Mouse (Mus musculus) heart, embryonic 14.5 days (tissue): ENCODE data around the gene 1700080O16Rik. TPM values are rescaled to one million over a fixed set of nuclear protein-coding genes. Genes with fewer than 3 reads are reported as not detected.

Experiments
- ATAC-seq: fragments of 200-750 bp; cut with Nextera tagmentation; 2 replicates; pipeline ENCODE4 v1.8.0; 2017; ENCODE audit warnings: low read depth, moderate TSS enrichment; ENCODE audit not compliant: insufficient number of reproducible peaks, insufficient read depth, low FRiP score
- H3K27ac ChIP-seq, 2 experiments: fragments of 200-500 bp in 1 of 2; fragments of 300-500 bp in 1 of 2; sonication (generic) in 1 of 2; replicated peaks in 1 of 2; 2 replicates each; pipeline ENCODE4 v1.5.1; 2012 to 2014; ENCODE audit warnings: low read depth in 2 of 2, low read length in 2 of 2, control low read depth in 1 of 2, mild to moderate bottlenecking in 1 of 2, mixed read lengths in 1 of 2; ENCODE audit not compliant: control insufficient read depth in 1 of 2, insufficient read depth in 1 of 2
- H3K27me3 ChIP-seq: fragments of 300-500 bp; sonication (generic); 2 replicates; pipeline ENCODE4 v1.6.1; 2014; ENCODE audit warnings: mild to moderate bottlenecking, low read length, control low read depth; ENCODE audit not compliant: control insufficient read depth, insufficient read depth
- H3K36me3 ChIP-seq: fragments of 300-500 bp; sonication (generic); 2 replicates; pipeline ENCODE4 v1.6.1; 2014; ENCODE audit warnings: mild to moderate bottlenecking, control low read depth, low read length, mixed read lengths; ENCODE audit not compliant: control insufficient read depth, insufficient read depth
- H3K4me1 ChIP-seq, 2 experiments: fragments of 200-500 bp in 1 of 2; fragments of 300-500 bp in 1 of 2; sonication (generic) in 1 of 2; 2 replicates each; pipeline ENCODE4 v1.6.1; 2012 to 2014; ENCODE audit warnings: low read length in 2 of 2, control low read depth in 1 of 2, mixed read lengths in 1 of 2; ENCODE audit not compliant: control insufficient read depth in 2 of 2, insufficient read depth in 2 of 2
- H3K4me2 ChIP-seq: fragments of 300-500 bp; sonication (generic); 2 replicates; pipeline ENCODE4 v1.6.1; 2014; ENCODE audit warnings: mild to moderate bottlenecking, low read length
- H3K4me3 ChIP-seq, 2 experiments: fragments of 200-500 bp in 1 of 2; fragments of 300-500 bp in 1 of 2; sonication (generic) in 1 of 2; 2 replicates each; pipeline ENCODE4 v1.5.1; 2012 to 2014; ENCODE audit warnings: low read length in 2 of 2, mild to moderate bottlenecking in 2 of 2, control low read depth in 1 of 2, low read depth in 1 of 2, moderate library complexity in 1 of 2; ENCODE audit not compliant: control insufficient read depth in 1 of 2, insufficient read depth in 1 of 2
- H3K9ac ChIP-seq: fragments of 300-500 bp; sonication (generic); 2 replicates; pipeline ENCODE4 v1.6.1; 2014; ENCODE audit warnings: mild to moderate bottlenecking, low read length
- H3K9me3 ChIP-seq: fragments of 300-500 bp; sonication (generic); 2 replicates; pipeline ENCODE4 v1.6.1; 2016; ENCODE audit warnings: low read length, control low read depth; ENCODE audit not compliant: control insufficient read depth
- WGBS: fragments of 180-500 bp; shearing (Covaris S2); extraction: QIAGEN DNeasy Blood & Tissue Kit; methylation state at CpG from one replicate; pipeline ENCODE4 v1.1.7; 2014; 5-methylcytosine and 5-hydroxymethylcytosine counted together
- polyA plus RNA-seq: library from polyadenylated mRNA; unstranded; fragments of >200 nt; fragmentation: Nextera tagmentation; extraction: Ambion mirVana; gene quantifications from 2 replicates; pipeline ENCODE4 v1.2.1, GENCODE M21; 2014

The 1700080O16Rik gene
- not detected in 2 replicates for polyA plus RNA-seq

GRCm38 (mm10) chrX:51972672-51973071 lies at the start of gene 1700080O16Rik:
TSS of gene 1700080O16Rik (minus strand) at chrX:51972772.
- no peaks in the 10 kb centered on the region; a peak in 2 of 4 replicates for H3K4me1 ChIP-seq
- H3K36me3 ChIP-seq = no peaks in the 10 kb centered on the region
- no peaks in the 10 kb centered on the region for H3K9me3 ChIP-seq
- H3K4me3 ChIP-seq = no peak within 1 kb of the TSS
- no peak within 1 kb of the TSS for H3K9ac ChIP-seq
- ATAC-seq = no peak
- H3K27ac ChIP-seq = no peak within 1 kb of the TSS
- no peak within 1 kb of the TSS for H3K4me2 ChIP-seq
- WGBS = 90% methylated on average over 12 of the region's 12 CpGs
- no peaks in the 10 kb centered on the region; the same call in 1 of the 2 replicates for H3K27me3 ChIP-seq

DNA sequence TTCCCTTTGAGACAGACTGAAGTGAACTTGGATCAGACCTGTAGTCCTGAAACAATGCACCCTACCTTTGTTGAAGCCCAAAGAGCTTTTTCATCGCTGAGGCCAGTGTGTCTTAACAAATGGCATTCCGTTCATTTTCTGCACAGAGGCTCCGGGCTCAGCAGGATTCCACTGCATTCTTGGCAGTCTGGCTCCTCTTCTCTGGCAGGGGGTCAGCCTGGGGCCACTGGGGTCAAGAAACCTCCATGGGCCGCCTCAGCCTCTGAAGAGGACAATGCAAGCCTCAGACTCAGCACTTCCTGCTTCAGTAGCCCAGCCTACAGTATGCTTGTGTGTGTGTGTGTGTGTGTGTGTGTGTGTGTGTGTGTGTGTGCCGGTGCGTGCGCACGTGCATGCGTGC lies 45.1 kb upstream of the 1700080O16Rik start:
- ATAC-seq = no peak
- no peak overlapping the region for H3K4me3 ChIP-seq
- peaks cover 3 to 4% of the 10 kb centered on the region in 2 experiments; a peak in 2 of 4 replicates for H3K4me1 ChIP-seq
- H3K4me2 ChIP-seq = no peak overlapping the region
- no peaks in the 10 kb centered on the region for H3K27me3 ChIP-seq
- 50% methylated on average over 9 of the region's 9 CpGs for WGBS
- no peak overlapping the region for H3K27ac ChIP-seq
- no peaks in the 10 kb centered on the region for H3K9me3 ChIP-seq
- no peak overlapping the region for H3K9ac ChIP-seq
- no peaks in the 10 kb centered on the region for H3K36me3 ChIP-seq

GRCm38 (mm10) chrX:52000072-52000471 lies 27.5 kb upstream of the 1700080O16Rik start:
- ATAC-seq = no peak
- WGBS = 77% methylated on average over 5 of the region's 5 CpGs
- H3K4me1 ChIP-seq = no peaks in the 10 kb centered on the region
- H3K36me3 ChIP-seq = no peaks in the 10 kb centered on the region
- H3K9ac ChIP-seq = no peak overlapping the region
- no peak overlapping the region for H3K4me2 ChIP-seq
- no peaks in the 10 kb centered on the region for H3K9me3 ChIP-seq
- H3K27ac ChIP-seq = no peak overlapping the region
- H3K27me3 ChIP-seq = no peaks in the 10 kb centered on the region
- H3K4me3 ChIP-seq = no peak overlapping the region

DNA sequence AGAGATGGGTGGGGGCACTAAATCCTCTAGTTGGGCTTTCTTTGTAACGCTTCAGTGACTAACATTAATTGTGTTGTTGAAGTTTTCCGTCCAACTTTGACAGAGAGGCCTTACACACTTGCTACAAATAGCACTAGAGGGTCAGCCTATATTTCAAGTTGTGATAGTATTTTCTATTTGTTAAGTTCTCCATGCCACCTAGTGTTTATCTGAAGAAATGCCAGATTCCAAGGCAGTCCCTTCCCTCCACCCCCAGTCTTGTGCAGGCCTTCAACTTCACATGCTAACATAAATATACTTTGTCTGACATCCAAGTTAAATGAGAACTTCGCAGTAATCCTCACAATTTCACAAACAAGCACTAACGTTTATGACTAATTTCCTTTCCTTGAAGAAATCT lies 26.9 kb upstream of the 1700080O16Rik start:
- no peak overlapping the region for H3K4me2 ChIP-seq
- H3K4me1 ChIP-seq = no peaks in the 10 kb centered on the region
- no peaks in the 10 kb centered on the region for H3K27me3 ChIP-seq
- no peak overlapping the region for H3K27ac ChIP-seq
- no peaks in the 10 kb centered on the region for H3K36me3 ChIP-seq
- ATAC-seq = no peak
- H3K9ac ChIP-seq = no peak overlapping the region
- no peaks in the 10 kb centered on the region for H3K9me3 ChIP-seq
- no peak overlapping the region for H3K4me3 ChIP-seq
- WGBS = 59% methylated on average over 4 of the region's 4 CpGs

- ATAC-seq = no peak
- Histone ChIP-seq H3K27me3 (no peaks in the 10 kb centered on the region; the same call in 1 of the 2 replicates), H3K9me3 (no peaks in the 10 kb centered on the region), H3K4me1 (no peaks in the 10 kb centered on the region; a peak in 2 of 4 replicates), H3K4me3 (no peak overlapping the region), H3K36me3 (no peaks in the 10 kb centered on the region), H3K9ac (no peak overlapping the region), H3K27ac (no peak overlapping the region), H3K4me2 (no peak overlapping the region)
- 31% methylated on average over 4 of the region's 4 CpGs for WGBS
Measured at GRCm38 (mm10) chrX:51976361-51976760, 3.8 kb upstream of the 1700080O16Rik start.

DNA sequence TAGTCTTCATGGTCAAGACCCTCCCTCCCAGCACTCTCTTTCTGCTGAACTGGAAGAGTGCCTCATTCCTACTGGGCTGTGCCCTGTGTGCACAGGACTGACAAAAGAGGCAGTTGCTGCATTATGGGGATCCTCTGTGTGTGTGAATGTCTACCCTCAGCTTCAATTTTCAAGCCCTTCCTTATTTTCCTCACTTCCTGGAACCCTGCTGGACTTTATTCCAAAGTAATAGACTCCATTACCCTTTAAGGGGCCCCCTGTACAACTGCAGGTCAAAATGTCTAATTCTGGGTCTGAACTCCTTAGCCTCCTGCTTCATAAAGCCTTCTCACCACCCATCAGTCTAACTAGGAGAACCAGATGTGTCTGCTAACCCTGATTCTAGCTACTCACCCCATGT lies 2.0 kb upstream of the 1700080O16Rik start:
- Histone ChIP-seq H3K27ac (no peak overlapping the region), H3K9me3 (no peaks in the 10 kb centered on the region), H3K4me2 (no peak overlapping the region), H3K9ac (no peak overlapping the region), H3K36me3 (no peaks in the 10 kb centered on the region), H3K4me1 (no peaks in the 10 kb centered on the region; a peak in 2 of 4 replicates), H3K4me3 (no peak overlapping the region), H3K27me3 (no peaks in the 10 kb centered on the region; the same call in 1 of the 2 replicates)
- ATAC-seq = no peak

- H3K27ac ChIP-seq = no peak overlapping the region
- no peak overlapping the region for H3K4me2 ChIP-seq
- no peak overlapping the region for H3K4me3 ChIP-seq
- ATAC-seq = no peak
- no peaks in the 10 kb centered on the region for H3K27me3 ChIP-seq
- H3K9ac ChIP-seq = no peak overlapping the region
- no peaks in the 10 kb centered on the region for H3K4me1 ChIP-seq
- 76% methylated on average over 3 of the region's 3 CpGs for WGBS
- H3K9me3 ChIP-seq = no peaks in the 10 kb centered on the region
- no peaks in the 10 kb centered on the region for H3K36me3 ChIP-seq
Measured at GRCm38 (mm10) chrX:51948071-51948470, 24.5 kb downstream of the 1700080O16Rik start.

DNA sequence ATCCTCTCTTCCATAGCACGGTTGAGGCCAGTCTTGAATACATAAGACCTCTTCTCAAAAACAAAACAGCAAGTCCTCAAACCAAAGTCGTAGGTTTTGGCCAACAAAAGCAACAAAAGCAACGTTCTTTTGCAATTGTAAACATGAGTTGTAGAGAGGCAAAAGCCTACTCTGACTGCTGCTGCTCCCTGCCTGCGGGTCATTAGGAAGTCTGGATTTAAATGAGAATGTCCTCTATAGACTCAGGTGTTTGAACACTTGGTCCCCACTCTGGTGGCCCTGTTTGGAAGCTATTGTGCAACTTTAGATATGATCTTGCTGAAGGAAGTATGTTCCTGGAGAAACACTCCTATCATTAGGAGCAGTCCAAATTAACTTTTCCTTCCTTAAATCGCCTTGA lies 34.5 kb downstream of the 1700080O16Rik start:
- Histone ChIP-seq H3K27ac (no peak overlapping the region), H3K36me3 (no peaks in the 10 kb centered on the region), H3K9ac (no peak overlapping the region), H3K4me1 (no peaks in the 10 kb centered on the region), H3K27me3 (no peaks in the 10 kb centered on the region), H3K9me3 (no peaks in the 10 kb centered on the region), H3K4me3 (no peak overlapping the region), H3K4me2 (no peak overlapping the region)
- ATAC-seq = no peak
- WGBS = 70% methylated on average over 5 of the region's 5 CpGs
